Mouse (Mus musculus) olfactory bulb, adult 2 months (tissue): ENCODE data around the gene Dusp7.

ENCODE experiments used
- CTCF ChIP-seq: fragments of 200-500 bp; IDR thresholded peaks from 2 replicates; pipeline ENCODE4 v1.5.1; 2012; ENCODE audit warnings: low read depth, mild to moderate bottlenecking, low read length, moderate library complexity; ENCODE audit not compliant: insufficient read depth
- POLR2A ChIP-seq: fragments of 200-500 bp; IDR thresholded peaks from 2 replicates; pipeline ENCODE4 v1.6.1; 2012; ENCODE audit warnings: mild to moderate bottlenecking, low read depth, low read length, moderate library complexity; ENCODE audit not compliant: insufficient read depth

- TF ChIP-seq POLR2A, result no peak
- no peak for TF ChIP-seq CTCF
These were observed 27.1 kb upstream of the Dusp7 start for GRCm38 (mm10) chr9:106341313-106341686.
